Mouse (Mus musculus): ENCODE measurements around the gene Pigg. TPM values are rescaled to one million over a fixed set of nuclear protein-coding genes. Genes with fewer than 3 reads are reported as not detected.

Pigg gene
- polyA plus RNA-seq, 1 experiment = 6.2 TPM

DNA sequence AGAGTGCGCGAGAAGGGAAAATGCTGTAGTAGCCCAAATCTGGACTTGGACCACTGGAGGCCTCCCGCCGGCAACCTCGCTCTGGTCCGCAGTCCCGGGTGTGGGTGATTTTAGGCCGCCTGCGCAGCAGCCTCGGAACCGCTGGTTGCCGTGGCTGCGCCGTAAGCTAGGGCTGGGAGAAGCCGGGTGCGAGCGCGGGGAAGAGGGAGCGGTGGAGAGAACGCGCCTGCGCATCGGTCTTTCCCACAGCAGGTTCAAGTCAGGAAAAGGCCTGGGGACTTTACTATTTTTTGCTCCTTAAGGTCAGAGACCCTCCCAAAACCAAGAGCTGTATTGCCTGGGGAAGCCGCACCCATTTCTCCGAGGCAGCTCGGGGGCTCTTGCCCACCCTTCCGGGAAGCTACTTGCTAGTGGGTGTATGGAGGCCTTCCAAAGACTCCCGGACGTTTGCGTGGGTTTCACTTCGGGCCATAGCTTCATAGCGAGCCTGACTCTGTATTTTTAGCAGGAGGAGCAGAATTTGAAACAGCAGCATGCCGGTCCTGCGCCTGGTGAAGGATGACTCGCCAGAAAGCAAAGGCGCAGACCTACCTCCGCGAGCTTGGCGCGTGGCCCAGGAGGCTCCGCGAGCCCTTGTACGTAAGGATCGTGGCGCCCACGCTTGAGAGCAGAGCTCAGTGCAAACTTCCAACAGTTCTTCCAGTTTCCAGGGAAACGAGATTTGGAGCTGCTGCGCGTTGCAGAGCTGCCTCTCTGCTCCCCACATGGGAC is 56.6 kb downstream of the Pigg start:
- Histone ChIP-seq H3K27ac (replicated peaks; ENCODE audit: low read depth, low read length) (no peak overlapping the region), H3K4me3 (ENCODE audit: insufficient read depth, low read depth, low read length) (peak overlapping the region; percentile 68), H3K4me1 (ENCODE audit: control insufficient read depth, insufficient read depth, insufficient read length, low read length) (peaks cover 10% of the 10 kb centered on the region; the same call in 1 of the 2 replicates)

- H3K4me1 ChIP-seq (ENCODE audit: control insufficient read depth, insufficient read depth, insufficient read length, low read length) = peaks cover 10% of the 10 kb centered on the region; the same call in 1 of the 2 replicates
- H3K4me3 ChIP-seq (ENCODE audit: insufficient read depth, low read depth, low read length) = no peak overlapping the region; the same call in 1 of the 2 replicates
- H3K27ac ChIP-seq (replicated peaks; ENCODE audit: low read depth, low read length) = no peak overlapping the region
Measured at GRCm38 (mm10) chr5:108369964-108370363, 57.6 kb downstream of the Pigg start.

DNA sequence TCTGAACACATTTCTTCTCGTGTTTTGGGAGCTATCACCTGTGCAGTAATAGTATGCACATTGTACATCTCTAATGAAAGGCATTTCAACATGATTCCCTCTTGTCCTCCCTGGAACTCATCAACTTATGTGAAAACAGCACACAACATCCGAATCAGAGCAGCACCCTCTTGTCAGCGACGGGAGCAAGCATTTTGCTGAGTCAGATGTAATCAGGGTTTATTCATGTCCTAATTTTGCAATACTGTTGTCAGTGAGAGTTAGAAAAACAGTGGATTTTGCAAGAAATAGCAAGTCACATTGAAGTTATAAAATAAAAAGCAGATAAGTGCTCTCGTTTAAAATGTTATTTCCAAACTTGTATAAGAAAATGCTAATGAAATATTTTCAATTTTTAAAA is 61.7 kb downstream of the Pigg start:
- Histone ChIP-seq H3K27ac (replicated peaks; ENCODE audit: low read depth, low read length) (no peak overlapping the region), H3K4me3 (ENCODE audit: insufficient read depth, low read depth, low read length) (no peak overlapping the region), H3K4me1 (ENCODE audit: control insufficient read depth, insufficient read depth, insufficient read length, low read length) (0 out of 2 replicates have a peak, but pooled peaks cover under 1% of the 10 kb centered on the region)

- Histone ChIP-seq H3K4me1 (ENCODE audit: control insufficient read depth, insufficient read depth, insufficient read length, low read length) (no peaks in the 10 kb centered on the region), H3K4me3 (ENCODE audit: insufficient read depth, low read depth, low read length) (no peak overlapping the region), H3K27ac (replicated peaks; ENCODE audit: low read depth, low read length) (no peak overlapping the region)
Measured at GRCm38 (mm10) chr5:108376059-108376458, 63.6 kb downstream of the Pigg start.

DNA sequence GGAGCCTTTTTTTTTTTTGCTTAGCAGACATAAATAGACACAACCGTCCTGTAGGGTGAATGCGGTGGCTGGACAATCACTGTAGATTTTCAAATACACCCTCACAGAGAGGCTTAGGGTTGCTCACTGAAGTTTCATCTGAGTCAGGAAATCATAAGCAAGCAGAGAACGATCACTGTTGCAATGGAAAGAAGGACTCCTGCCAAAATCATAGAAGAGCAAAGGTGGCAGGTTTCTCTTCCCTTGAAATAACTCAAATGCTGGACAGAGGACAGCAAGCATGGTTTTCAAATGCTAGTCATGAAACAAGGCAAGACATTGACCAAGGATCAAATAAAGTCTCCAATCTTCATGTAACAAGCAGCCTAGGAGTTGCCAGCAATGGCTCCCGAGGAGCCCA is 65.9 kb downstream of the Pigg start:
- Histone ChIP-seq H3K27ac (replicated peaks; ENCODE audit: low read depth, low read length) (no peak overlapping the region), H3K4me1 (ENCODE audit: control insufficient read depth, insufficient read depth, insufficient read length, low read length) (no peaks in the 10 kb centered on the region), H3K4me3 (ENCODE audit: insufficient read depth, low read depth, low read length) (no peak overlapping the region)

DNA sequence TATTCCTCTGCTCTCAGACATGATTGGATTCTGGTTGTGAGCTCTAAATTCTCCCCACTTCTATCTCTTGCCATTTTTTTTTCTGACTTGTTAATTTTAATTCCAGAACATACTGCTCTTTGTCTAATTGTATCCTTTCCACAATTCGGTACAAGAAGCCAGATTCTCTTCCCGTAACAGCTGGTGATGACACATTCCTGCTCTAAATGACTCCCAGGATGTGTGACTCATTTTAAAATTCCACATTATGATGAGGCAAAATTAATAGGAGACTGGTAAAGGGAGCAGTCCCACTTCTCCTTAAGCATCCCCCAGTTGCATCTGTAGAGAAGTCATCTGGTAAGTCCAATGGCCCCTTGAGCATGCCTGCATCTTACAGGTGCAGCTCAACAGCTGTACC is 73.2 kb downstream of the Pigg start:
- Histone ChIP-seq H3K4me3 (ENCODE audit: insufficient read depth, low read depth, low read length) (no peak overlapping the region), H3K27ac (replicated peaks; ENCODE audit: low read depth, low read length) (no peak overlapping the region), H3K4me1 (ENCODE audit: control insufficient read depth, insufficient read depth, insufficient read length, low read length) (no peaks in the 10 kb centered on the region)

- no peak overlapping the region for H3K4me3 ChIP-seq (ENCODE audit: insufficient read depth, low read depth, low read length)
- no peak overlapping the region for H3K27ac ChIP-seq (replicated peaks; ENCODE audit: low read depth, low read length)
Measured at GRCm38 (mm10) chr5:108386449-108386848, 74.0 kb downstream of the Pigg start.

GRCm38 (mm10) chr5:108388201-108388600 is 75.8 kb downstream of the Pigg start, which contains the start of gene Pde6b:
Gene Pde6b (plus strand): TSS chr5:108388391.
- no peak within 1 kb of the TSS for H3K4me3 ChIP-seq (ENCODE audit: insufficient read depth, low read depth, low read length)
- H3K4me1 ChIP-seq (ENCODE audit: control insufficient read depth, insufficient read depth, insufficient read length, low read length) = no peaks in the 10 kb centered on the region
- H3K27ac ChIP-seq (replicated peaks; ENCODE audit: low read depth, low read length) = no peak within 1 kb of the TSS

More at GRCm38 (mm10) chr5:108386449-108386848, 74.0 kb downstream of the Pigg start:
- H3K4me1 ChIP-seq (ENCODE audit: control insufficient read depth, insufficient read depth, insufficient read length, low read length) = no peaks in the 10 kb centered on the region

DNA sequence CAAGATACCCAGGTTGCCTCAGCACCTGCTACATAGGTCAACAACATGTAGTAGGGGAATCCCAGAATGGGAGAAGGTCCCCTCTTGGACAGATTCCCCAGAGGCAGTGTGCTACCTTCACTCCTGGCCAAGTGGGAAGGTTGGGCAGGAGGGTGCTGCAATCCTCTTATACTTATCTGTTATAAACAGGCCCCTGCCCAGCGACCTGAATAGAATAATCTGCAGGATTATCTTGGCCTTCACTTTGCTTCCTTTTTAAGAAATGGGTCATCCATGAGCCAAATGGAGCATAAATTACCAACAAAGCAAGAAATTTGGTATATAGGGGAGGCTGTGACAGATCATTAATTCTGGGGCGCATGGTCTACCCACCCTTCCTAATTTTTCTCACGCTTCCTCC is 77.3 kb downstream of the Pigg start:
- Histone ChIP-seq H3K27ac (replicated peaks; ENCODE audit: low read depth, low read length) (no peak overlapping the region), H3K4me3 (ENCODE audit: insufficient read depth, low read depth, low read length) (no peak overlapping the region), H3K4me1 (ENCODE audit: control insufficient read depth, insufficient read depth, insufficient read length, low read length) (no peaks in the 10 kb centered on the region)

Other genes starting within 250 kb of the Pigg start
- gene Mtf2, start 246.9 kb upstream of the Pigg start, polyA plus RNA-seq (2012; ENCODE audit: insufficient read depth, insufficient read length, missing spikeins) = 5.9 and 8.9 TPM in 2 replicates
- gene Tmed5, start 180.0 kb upstream of the Pigg start, polyA plus RNA-seq (2012; ENCODE audit: insufficient read depth, insufficient read length, missing spikeins) = 103 and 164 TPM in 2 replicates
- 0.83 and 1.5 TPM in 2 replicates for gene Ccdc18, start 179.7 kb upstream of the Pigg start, polyA plus RNA-seq (2012; ENCODE audit: insufficient read depth, insufficient read length, missing spikeins)
- 17.2 and 19.8 TPM in 2 replicates for gene Dr1, start 43.7 kb upstream of the Pigg start, polyA plus RNA-seq (2012; ENCODE audit: insufficient read depth, insufficient read length, missing spikeins)
- 0.83 and 1.1 TPM in 2 replicates for gene Gm42517, start 55.3 kb downstream of the Pigg start, polyA plus RNA-seq (2012; ENCODE audit: insufficient read depth, insufficient read length, missing spikeins)
- gene Pde6b, start 75.8 kb downstream of the Pigg start, polyA plus RNA-seq (2012; ENCODE audit: insufficient read depth, insufficient read length, missing spikeins) = not detected in 2 replicates
- 2,801 and 3,055 TPM in 2 replicates for gene Atp5k, start 121.8 kb downstream of the Pigg start, polyA plus RNA-seq (2012; ENCODE audit: insufficient read depth, insufficient read length, missing spikeins)
- gene Mfsd7a, start 136.3 kb downstream of the Pigg start, polyA plus RNA-seq (2012; ENCODE audit: insufficient read depth, insufficient read length, missing spikeins) = 0.55 and 0.92 TPM in 2 replicates
- 8.4 and 21.9 TPM in 2 replicates for gene Pcgf3, start 148.6 kb downstream of the Pigg start, polyA plus RNA-seq (2012; ENCODE audit: insufficient read depth, insufficient read length, missing spikeins)
- not detected in 2 replicates for gene Cplx1, start 237.4 kb downstream of the Pigg start, polyA plus RNA-seq (2012; ENCODE audit: insufficient read depth, insufficient read length, missing spikeins)

All from brown adipose tissue, adult 24 weeks (tissue).